Mouse (Mus musculus) midbrain, embryonic 16.5 days (tissue): ENCODE data around the gene 4933427I04Rik. TPM values are rescaled to one million over a fixed set of nuclear protein-coding genes. Genes with fewer than 3 reads are reported as not detected.

Experiments used
- ATAC-seq: fragments of 200-750 bp; cut with Nextera tagmentation; 2 replicates; pipeline ENCODE4 v1.8.0; 2017; ENCODE audit warnings: moderate TSS enrichment
- H3K27ac ChIP-seq: fragments of 300-500 bp; sonication (generic); 2 replicates; pipeline ENCODE4 v1.5.1; 2014; ENCODE audit warnings: mild to moderate bottlenecking, low read length, mixed read lengths
- H3K27me3 ChIP-seq: fragments of 300-500 bp; sonication (generic); 2 replicates; pipeline ENCODE4 v1.6.1; 2014; ENCODE audit warnings: low read depth, low read length, mixed read lengths; ENCODE audit not compliant: control insufficient read depth, insufficient read depth
- H3K36me3 ChIP-seq: fragments of 300-500 bp; sonication (generic); 2 replicates; pipeline ENCODE4 v1.6.1; 2014; ENCODE audit warnings: mild to moderate bottlenecking, low read length, moderate library complexity, mixed read lengths; ENCODE audit not compliant: control insufficient read depth, insufficient read depth
- H3K4me1 ChIP-seq: fragments of 300-500 bp; sonication (generic); 2 replicates; pipeline ENCODE4 v1.6.1; 2014; ENCODE audit warnings: mild to moderate bottlenecking, low read length, mixed read lengths; ENCODE audit not compliant: control insufficient read depth, insufficient read depth
- H3K4me2 ChIP-seq: fragments of 300-500 bp; sonication (generic); 2 replicates; pipeline ENCODE4 v1.6.1; 2014; ENCODE audit warnings: mild to moderate bottlenecking, low read length, mixed read lengths
- H3K4me3 ChIP-seq: fragments of 300-500 bp; sonication (generic); 2 replicates; pipeline ENCODE4 v1.5.1; 2014; ENCODE audit warnings: low read depth, mild to moderate bottlenecking, low read length, moderate library complexity, mixed read lengths
- H3K9ac ChIP-seq: fragments of 300-500 bp; sonication (generic); 2 replicates; pipeline ENCODE4 v1.6.1; 2014; ENCODE audit warnings: low read depth, low read length, mixed read lengths
- H3K9me3 ChIP-seq: fragments of 300-500 bp; sonication (generic); replicated peaks from 2 replicates; pipeline ENCODE4 v1.6.1; 2014; ENCODE audit warnings: mild to moderate bottlenecking, low read length, mixed read lengths; ENCODE audit not compliant: control insufficient read depth, poor library complexity, severe bottlenecking
- WGBS: fragments of 180-500 bp; shearing (Covaris S2); extraction: QIAGEN DNeasy Blood & Tissue Kit; methylation state at CpG from one replicate; pipeline ENCODE4 v1.1.7; 2014; 5-methylcytosine and 5-hydroxymethylcytosine counted together
- polyA plus RNA-seq: library from polyadenylated mRNA; unstranded; fragments of >200 nt; fragmentation: Nextera tagmentation; extraction: Ambion mirVana; gene quantifications from 2 replicates; pipeline ENCODE4 v1.2.1, GENCODE M21; 2015

The 4933427I04Rik gene
- polyA plus RNA-seq, 1 experiment from 2014 or later, result 0.10 TPM

DNA sequence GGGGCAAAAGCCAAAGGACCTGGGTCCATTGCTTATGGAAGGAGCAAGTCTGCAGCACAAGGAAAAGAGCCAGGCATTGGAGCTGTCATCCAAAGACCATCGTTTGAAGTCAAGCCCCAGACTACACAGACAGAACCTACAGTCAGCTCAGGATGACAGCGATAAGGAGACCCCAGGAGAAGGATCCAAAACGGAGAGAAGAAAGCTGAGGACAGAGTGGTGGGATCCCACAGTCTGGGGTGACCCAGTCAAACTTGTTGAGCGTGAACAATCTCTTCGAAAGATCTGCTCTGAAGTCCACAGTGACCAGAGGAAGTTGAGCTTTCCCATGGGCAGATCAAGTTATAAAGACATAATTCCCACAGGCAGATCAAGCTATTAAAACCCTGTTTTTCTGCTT is 1.1 kb downstream of the 4933427I04Rik start:
- Histone ChIP-seq H3K4me1 (no peaks in the 10 kb centered on the region), H3K4me3 (no peak overlapping the region), H3K27me3 (no peaks in the 10 kb centered on the region), H3K36me3 (no peaks in the 10 kb centered on the region), H3K9ac (no peak overlapping the region), H3K9me3 (no peaks in the 10 kb centered on the region), H3K27ac (no peak overlapping the region), H3K4me2 (no peak overlapping the region)
- ATAC-seq, result no peak
- WGBS, result 86% methylated on average over 5 of the region's 5 CpGs

DNA sequence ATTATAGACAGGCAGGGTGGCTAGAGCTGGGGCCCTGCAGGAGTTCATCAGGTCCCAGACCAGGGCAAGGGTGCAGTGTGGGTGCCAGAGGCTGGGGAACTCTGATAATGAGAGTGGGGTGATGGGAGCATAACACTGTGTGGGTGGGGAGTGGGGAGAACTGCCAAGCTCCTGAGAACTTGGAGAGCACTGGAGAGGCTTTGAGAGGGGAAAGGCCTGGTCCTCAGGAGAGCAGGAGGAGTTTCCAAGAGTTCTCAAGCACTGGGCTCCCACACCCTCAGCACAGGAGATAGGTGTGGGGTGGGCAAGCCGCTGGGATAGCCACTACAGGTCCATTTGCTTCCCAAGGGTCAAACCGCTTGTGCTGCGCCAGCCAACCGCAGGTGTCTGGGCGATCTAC is 34.2 kb downstream of the 4933427I04Rik start:
- Histone ChIP-seq H3K4me1 (no peaks in the 10 kb centered on the region), H3K9me3 (no peaks in the 10 kb centered on the region), H3K4me3 (no peak overlapping the region), H3K9ac (no peak overlapping the region), H3K4me2 (no peak overlapping the region), H3K27me3 (no peaks in the 10 kb centered on the region), H3K36me3 (no peaks in the 10 kb centered on the region), H3K27ac (no peak overlapping the region)
- 90% methylated on average over 5 of the region's 5 CpGs for WGBS
- no peak for ATAC-seq

DNA sequence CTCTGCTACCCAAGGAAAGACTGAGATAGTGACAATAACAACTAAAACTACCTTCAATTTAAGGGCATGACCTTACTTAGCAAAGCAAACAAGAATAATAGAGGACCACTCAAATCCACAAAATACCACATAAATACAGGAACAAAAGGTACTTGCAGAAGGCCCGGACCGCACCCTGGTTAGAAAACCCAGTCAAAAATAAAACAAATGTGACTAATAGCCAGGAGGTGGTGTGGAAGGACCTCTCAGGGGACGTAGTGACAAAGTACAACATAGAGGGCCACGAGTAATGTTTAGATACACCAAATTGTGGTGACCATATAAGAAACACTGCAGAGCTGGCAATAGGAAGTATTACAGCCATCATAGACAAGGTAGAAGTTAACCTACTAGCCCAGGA is 34.8 kb downstream of the 4933427I04Rik start:
- H3K9me3 ChIP-seq, result no peaks in the 10 kb centered on the region
- H3K27me3 ChIP-seq, result no peaks in the 10 kb centered on the region
- H3K27ac ChIP-seq, result no peak overlapping the region
- ATAC-seq, result no peak
- no peak overlapping the region for H3K4me3 ChIP-seq
- WGBS, result 83% methylated on average over 4 of the region's 4 CpGs
- H3K4me2 ChIP-seq, result no peak overlapping the region
- no peaks in the 10 kb centered on the region for H3K4me1 ChIP-seq
- H3K9ac ChIP-seq, result no peak overlapping the region
- no peaks in the 10 kb centered on the region for H3K36me3 ChIP-seq

DNA sequence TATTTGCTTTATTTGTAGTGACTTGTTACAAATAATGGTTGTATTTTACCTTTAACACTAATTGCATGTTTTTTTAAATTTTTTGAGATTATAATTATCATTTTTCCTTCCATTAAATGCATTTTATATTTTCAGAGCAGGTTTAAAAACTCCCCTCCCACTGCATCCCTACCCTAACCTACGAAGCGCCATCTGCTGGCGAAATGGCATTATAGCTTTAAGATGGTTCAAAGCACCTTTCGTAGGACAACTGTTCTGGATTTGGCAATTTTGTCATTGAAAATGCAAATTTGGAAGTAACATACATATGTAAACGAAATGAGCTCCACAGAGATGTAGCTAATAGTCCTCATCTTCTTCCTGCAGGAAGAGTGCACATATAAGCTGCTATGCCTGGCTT is 39.2 kb downstream of the 4933427I04Rik start:
- Histone ChIP-seq H3K27ac (no peak overlapping the region), H3K9ac (no peak overlapping the region), H3K4me3 (no peak overlapping the region), H3K4me2 (no peak overlapping the region), H3K9me3 (no peaks in the 10 kb centered on the region), H3K27me3 (no peaks in the 10 kb centered on the region), H3K4me1 (no peaks in the 10 kb centered on the region), H3K36me3 (no peaks in the 10 kb centered on the region)
- ATAC-seq, result no peak
- 7% methylated on average over 5 of the region's 5 CpGs for WGBS

DNA sequence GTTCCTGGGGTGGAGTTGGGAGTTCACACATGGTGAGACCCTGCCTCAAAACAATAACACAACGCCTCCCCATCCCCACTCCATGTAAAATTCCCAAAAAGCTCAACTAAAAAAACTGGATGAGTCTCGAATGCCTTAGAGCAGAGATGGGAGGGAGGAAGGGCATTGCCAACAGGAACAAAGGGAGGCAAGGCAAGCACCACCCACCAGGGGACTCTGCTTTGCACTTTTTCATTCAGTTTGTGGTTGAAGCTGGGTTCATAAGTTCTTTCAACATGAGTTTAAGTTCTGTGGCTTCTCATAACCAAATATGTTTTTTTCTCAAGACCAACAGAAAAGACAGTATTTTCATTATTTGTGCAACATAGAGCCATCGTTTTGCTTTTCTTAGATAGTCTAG is 44.0 kb downstream of the 4933427I04Rik start:
- 84% methylated on average over 3 of the region's 3 CpGs for WGBS
- H3K4me1 ChIP-seq, result peaks cover 14% of the 10 kb centered on the region
- H3K27ac ChIP-seq, result no peak overlapping the region
- no peak for ATAC-seq
- no peaks in the 10 kb centered on the region for H3K27me3 ChIP-seq
- no peak overlapping the region for H3K9ac ChIP-seq
- no peak overlapping the region for H3K4me3 ChIP-seq
- H3K9me3 ChIP-seq, result no peaks in the 10 kb centered on the region
- H3K4me2 ChIP-seq, result no peak overlapping the region
- no peaks in the 10 kb centered on the region for H3K36me3 ChIP-seq

DNA sequence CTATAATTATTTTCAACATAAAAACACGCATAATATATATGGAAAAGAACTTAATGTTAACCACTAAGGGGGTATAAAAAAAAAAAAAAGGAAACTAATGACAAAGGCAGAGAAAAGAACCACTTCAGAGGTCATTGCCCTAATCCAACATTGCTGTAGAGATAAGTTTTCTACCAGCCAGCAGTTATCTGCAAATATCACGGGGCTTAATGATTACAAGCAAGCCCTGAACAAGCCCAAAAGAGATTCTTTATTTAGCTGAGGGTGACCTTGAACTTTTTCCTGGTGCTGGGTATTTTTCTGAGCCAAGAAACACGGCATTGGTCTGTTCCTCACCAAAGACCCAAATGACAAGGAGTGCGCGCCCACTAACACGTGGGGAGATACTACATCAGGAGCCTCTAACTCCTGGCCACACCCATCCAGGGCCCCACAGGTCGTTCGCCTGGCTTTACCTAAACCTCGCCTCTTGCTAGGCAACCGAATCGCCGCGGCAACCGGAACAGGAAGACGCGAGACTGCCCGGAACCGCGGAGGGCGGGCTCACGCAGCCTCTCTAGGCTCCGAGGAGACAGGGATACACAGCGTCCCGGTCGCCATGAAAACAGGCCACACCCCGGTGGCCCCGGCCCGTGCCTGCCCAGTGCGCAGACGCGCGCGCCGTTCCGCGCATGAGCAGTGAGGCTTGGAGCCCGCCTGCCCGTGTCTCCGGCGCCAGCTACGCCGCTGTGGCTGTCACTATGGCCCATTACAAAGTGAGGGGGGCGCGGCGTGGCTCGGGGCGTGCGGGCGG is 45.0 kb downstream of the 4933427I04Rik start, which contains the start of gene Mycbp:
Gene Mycbp, plus strand, starts transcription at position 500 of the 793 bp plus-strand sequence.
- WGBS, result 1% methylated on average over 42 of the region's 49 CpGs
- Histone ChIP-seq H3K4me2 (peak within 1 kb of the TSS; percentile 90), H3K9ac (peak within 1 kb of the TSS; percentile 76), H3K36me3 (no peaks in the 10 kb centered on the region), H3K27ac (peak within 1 kb of the TSS; percentile 80), H3K4me1 (peaks cover 14% of the 10 kb centered on the region), H3K27me3 (no peaks in the 10 kb centered on the region), H3K9me3 (no peaks in the 10 kb centered on the region), H3K4me3 (peak within 1 kb of the TSS; percentile 87)
- peak; percentile 100 for ATAC-seq

DNA sequence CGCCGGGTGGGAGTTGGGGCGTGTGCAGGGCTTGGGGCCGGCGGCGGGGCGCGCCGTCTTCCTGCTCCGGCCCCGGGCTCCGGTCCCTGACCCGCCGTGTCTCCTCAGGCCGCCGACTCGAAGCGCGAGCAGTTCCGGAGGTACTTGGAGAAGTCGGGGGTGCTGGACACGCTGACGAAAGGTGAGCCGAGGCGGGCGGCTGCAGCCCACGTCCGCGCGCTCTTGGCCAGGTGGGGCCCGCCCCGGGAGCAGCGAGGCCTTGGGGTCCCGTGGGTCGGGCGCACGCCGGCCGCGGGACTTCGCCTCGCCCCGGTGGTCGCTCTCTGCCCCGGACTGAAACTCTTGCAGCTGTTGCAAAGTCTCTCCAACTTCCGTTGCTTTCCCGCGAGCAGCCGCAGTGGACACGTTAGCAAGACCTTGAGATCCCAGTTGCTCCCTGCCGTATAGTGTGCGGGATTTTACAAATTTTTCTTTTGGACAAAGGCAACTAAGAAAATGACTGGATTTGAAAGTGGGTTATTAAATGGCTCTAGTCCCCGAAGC is 45.7 kb downstream of the 4933427I04Rik start:
- Histone ChIP-seq H3K4me1 (peaks cover 14% of the 10 kb centered on the region), H3K9ac (peak overlapping the region; percentile 76), H3K4me3 (peak overlapping the region; percentile 87), H3K27me3 (no peaks in the 10 kb centered on the region), H3K36me3 (no peaks in the 10 kb centered on the region), H3K4me2 (peak overlapping the region; percentile 90), H3K27ac (peak overlapping the region; percentile 80), H3K9me3 (no peaks in the 10 kb centered on the region)
- ATAC-seq, result no peak; the same call in 1 of the 2 replicates
- 1% methylated on average over 48 of the region's 53 CpGs for WGBS

DNA sequence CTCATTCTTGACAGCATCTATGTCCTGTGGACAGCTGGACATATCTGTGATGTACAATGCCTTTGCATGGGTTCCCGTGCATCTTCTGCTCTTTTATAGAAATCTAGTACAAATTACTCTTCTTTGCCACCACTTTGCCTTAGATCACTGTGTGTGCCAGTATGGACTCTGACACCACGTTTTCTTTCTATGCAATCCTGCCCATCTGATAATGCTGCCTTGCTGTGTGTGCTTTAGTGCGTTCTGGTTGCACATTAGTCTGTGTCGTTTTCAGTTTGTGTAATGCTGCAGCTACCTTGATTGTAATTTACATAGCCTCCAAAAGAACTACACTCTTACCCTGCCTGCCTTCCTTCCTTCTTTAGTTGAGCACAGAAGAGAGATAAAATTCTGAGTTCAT is 52.0 kb downstream of the 4933427I04Rik start:
- ATAC-seq, result no peak

DNA sequence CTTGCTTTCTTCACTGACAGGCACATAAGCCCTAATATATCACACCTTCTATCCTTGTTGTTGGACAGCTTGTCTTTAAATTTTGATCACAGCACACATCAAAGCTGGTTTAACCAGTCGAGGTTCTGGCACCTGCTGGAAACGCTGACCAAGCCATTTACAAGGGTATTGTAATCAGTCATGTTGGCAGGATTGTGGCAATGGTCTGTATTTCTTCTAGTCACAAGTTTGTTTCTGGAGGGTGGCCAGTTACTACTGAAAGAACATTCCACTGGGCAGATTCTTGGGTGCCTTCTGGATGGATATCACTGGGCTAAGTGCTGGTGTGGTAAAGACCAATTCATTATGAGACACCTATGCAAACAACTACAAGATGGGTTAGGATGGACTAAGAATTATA is 53.0 kb downstream of the 4933427I04Rik start:
- WGBS, result 84% methylated on average over 2 of the region's 2 CpGs
- H3K4me3 ChIP-seq, result no peak overlapping the region
- H3K27me3 ChIP-seq, result no peaks in the 10 kb centered on the region
- no peak for ATAC-seq
- H3K27ac ChIP-seq, result no peak overlapping the region
- no peak overlapping the region for H3K9ac ChIP-seq
- peaks cover 12% of the 10 kb centered on the region for H3K4me1 ChIP-seq
- no peaks in the 10 kb centered on the region for H3K9me3 ChIP-seq
- no peaks in the 10 kb centered on the region for H3K36me3 ChIP-seq
- no peak overlapping the region for H3K4me2 ChIP-seq

More for the DNA sequence above, 52.0 kb downstream of the 4933427I04Rik start:
- Histone ChIP-seq H3K4me3 (no peak overlapping the region), H3K27me3 (no peaks in the 10 kb centered on the region), H3K36me3 (no peaks in the 10 kb centered on the region), H3K4me1 (peaks cover 11% of the 10 kb centered on the region), H3K9me3 (no peaks in the 10 kb centered on the region), H3K27ac (no peak overlapping the region), H3K4me2 (no peak overlapping the region), H3K9ac (no peak overlapping the region)
- WGBS, result 90% methylated on average over 4 of the region's 4 CpGs
